Mouse (Mus musculus) hindbrain, postnatal 0 days (tissue): Measurements from ENCODE around the gene Tyw3. TPM values are rescaled to one million over a fixed set of nuclear protein-coding genes. Genes with fewer than 3 reads are reported as not detected.

Experiments used
- ATAC-seq: fragments of 200-750 bp; cut with Nextera tagmentation; 2 replicates; pipeline ENCODE4 v1.8.0; 2017; ENCODE audit warnings: mild to moderate bottlenecking, moderate TSS enrichment, moderate library complexity
- DNase-seq: peaks from one replicate; pipeline ENCODE4 v3.0.0-alpha.2; 2015; ENCODE audit warnings: low spot score
- H3K27ac ChIP-seq: fragments of 300-500 bp; sonication (generic); 2 replicates; pipeline ENCODE4 v1.5.1; 2014; ENCODE audit warnings: mild to moderate bottlenecking
- H3K27me3 ChIP-seq: fragments of 300-500 bp; sonication (generic); 2 replicates; pipeline ENCODE4 v1.6.1; 2014; ENCODE audit warnings: low read length, mixed read lengths; ENCODE audit not compliant: insufficient read depth
- H3K36me3 ChIP-seq: fragments of 300-500 bp; sonication (generic); 2 replicates; pipeline ENCODE4 v1.6.1; 2014; ENCODE audit warnings: low read length, mixed read lengths; ENCODE audit not compliant: insufficient read depth
- H3K4me1 ChIP-seq: fragments of 300-500 bp; sonication (generic); 2 replicates; pipeline ENCODE4 v1.6.1; 2014; ENCODE audit warnings: antibody characterized with exemption, low read length, mixed read lengths; ENCODE audit not compliant: insufficient read depth
- H3K4me2 ChIP-seq: fragments of 300-500 bp; sonication (generic); 2 replicates; pipeline ENCODE4 v1.6.1; 2014; ENCODE audit warnings: low read depth, mild to moderate bottlenecking, low read length, moderate library complexity, mixed read lengths
- H3K4me3 ChIP-seq: fragments of 300-500 bp; sonication (generic); 2 replicates; pipeline ENCODE4 v1.5.1; 2014; ENCODE audit warnings: low read length
- H3K9ac ChIP-seq: fragments of 300-500 bp; sonication (generic); replicated peaks from 2 replicates; pipeline ENCODE4 v1.6.1; 2014; ENCODE audit warnings: mild to moderate bottlenecking, low read length, moderate library complexity, mixed read lengths
- H3K9me3 ChIP-seq: fragments of 300-500 bp; sonication (generic); 2 replicates; pipeline ENCODE4 v1.6.1; 2016; ENCODE audit warnings: low read length, mixed read lengths
- CTCF ChIP-seq: IDR thresholded peaks from 2 replicates; pipeline ENCODE4 v1.5.1; 2016; ENCODE audit warnings: antibody characterized with exemption, control low read depth, low read depth
- WGBS: fragments of 180-500 bp; shearing (Covaris S2); extraction: QIAGEN DNeasy Blood & Tissue Kit; methylation state at CpG from one replicate; pipeline ENCODE4 v1.1.7; 2014; 5-methylcytosine and 5-hydroxymethylcytosine counted together
- polyA plus RNA-seq: library from polyadenylated mRNA; unstranded; fragments of >200 nt; fragmentation: Nextera tagmentation; extraction: Ambion mirVana; gene quantifications from 2 replicates; pipeline ENCODE4 v1.2.1, GENCODE M21; 2015
- total RNA-seq: library from RNA; depleted of rRNA; stranded (reverse); fragments of >200 nt; gene quantifications from 2 replicates; pipeline ENCODE4 v1.2.3, GENCODE M21; 2014; rRNA removed

The Tyw3 gene
- total and polyA plus RNA-seq, 2 experiments from 2014 or later, result 8.1 to 21.4 TPM

- no peaks in the 10 kb centered on the region for H3K9me3 ChIP-seq
- no peaks in the 10 kb centered on the region for H3K4me1 ChIP-seq
- H3K27ac ChIP-seq, result no peak overlapping the region
- no peak overlapping the region for H3K4me2 ChIP-seq
- 44% methylated on average over 6 of the region's 6 CpGs for WGBS
- TF ChIP-seq CTCF, result peak; percentile 47
- ATAC-seq (no peak), DNase-seq (no peak)
- no peaks in the 10 kb centered on the region for H3K36me3 ChIP-seq
- H3K4me3 ChIP-seq, result no peak overlapping the region
- H3K9ac ChIP-seq, result no peak overlapping the region
- H3K27me3 ChIP-seq, result no peaks in the 10 kb centered on the region
These were observed 70.3 kb downstream of the Tyw3 start for GRCm38 (mm10) chr3:154526610-154527009.

Other genes starting within 250 kb of the Tyw3 start
- gene Cryz, start 393 bp downstream of the Tyw3 start, total RNA-seq, result 12.2 and 17.0 TPM in 2 replicates
- gene Cryz, start 393 bp downstream of the Tyw3 start, polyA plus RNA-seq, result 14.7 and 15.9 TPM in 2 replicates
- gene Erich3, start 66.8 kb upstream of the Tyw3 start, total RNA-seq, result 2.0 and 2.7 TPM in 2 replicates
- gene Erich3, start 66.8 kb upstream of the Tyw3 start, polyA plus RNA-seq, result 2.5 and 3.1 TPM in 2 replicates